Mouse (Mus musculus): ENCODE results near the gene Znrf3.

DNA sequence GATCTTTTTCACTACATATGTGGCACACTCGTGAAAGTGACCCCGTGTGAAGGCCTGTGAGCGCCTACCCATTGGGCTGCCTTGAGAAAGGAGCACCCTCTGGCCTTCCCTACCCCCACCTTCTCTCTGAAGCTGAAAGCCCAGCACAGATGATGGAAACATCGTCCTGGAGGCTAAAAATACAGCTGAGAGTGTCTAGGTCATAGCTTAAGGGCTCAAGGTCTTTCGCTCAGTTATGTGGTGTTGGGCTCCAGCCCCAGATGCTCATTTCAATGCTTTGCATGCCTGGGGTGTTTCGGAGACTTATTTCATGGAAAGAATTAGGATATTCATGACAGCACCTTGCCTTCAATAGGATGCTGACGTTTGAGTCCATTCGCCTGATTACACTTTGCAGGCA is 178.9 kb downstream of the Znrf3 start:
- TF ChIP-seq MAX (IDR thresholded peaks at IDR 0.05; ENCODE audit: low read depth) (no peak), POLR2A (IDR thresholded peaks at IDR 0.05; ENCODE audit: insufficient read length, low read depth) (no peak), MYOD1 (IDR thresholded peaks at IDR 0.05; ENCODE audit: control insufficient read depth in 1 of 3, insufficient read length in 2 of 3, low read depth in 2 of 3) (no peak)

Measured in myocyte (in vitro differentiated cells).